Mouse (Mus musculus): ENCODE measurements around the gene Immt. TPM values are rescaled to one million over a fixed set of nuclear protein-coding genes. Genes with fewer than 3 reads are reported as not detected.
"Not testable (repeated sequence)": the region's sequence is repeated elsewhere in the genome, so short reads cannot be mapped to it uniquely, and the experiment has no call there.

Gene Immt
- total RNA-seq, 4 experiments from 2014 or later = 138 to 153 (median 143) TPM

- no peak for DNase-seq (ENCODE audit: low spot score in 2 of 2)
Measured at GRCm38 (mm10) chr6:71840597-71841290, 9.6 kb downstream of the Immt start.

- DNase-seq (ENCODE audit: low spot score in 2 of 2) = not testable (repeated sequence)
Measured at GRCm38 (mm10) chr6:71846906-71847305, 15.8 kb downstream of the Immt start.

GRCm38 (mm10) chr6:71867751-71868150 is 36.6 kb downstream of the Immt start:
- peak; percentile 26 to 32 for DNase-seq (ENCODE audit: low spot score in 2 of 2)

DNA sequence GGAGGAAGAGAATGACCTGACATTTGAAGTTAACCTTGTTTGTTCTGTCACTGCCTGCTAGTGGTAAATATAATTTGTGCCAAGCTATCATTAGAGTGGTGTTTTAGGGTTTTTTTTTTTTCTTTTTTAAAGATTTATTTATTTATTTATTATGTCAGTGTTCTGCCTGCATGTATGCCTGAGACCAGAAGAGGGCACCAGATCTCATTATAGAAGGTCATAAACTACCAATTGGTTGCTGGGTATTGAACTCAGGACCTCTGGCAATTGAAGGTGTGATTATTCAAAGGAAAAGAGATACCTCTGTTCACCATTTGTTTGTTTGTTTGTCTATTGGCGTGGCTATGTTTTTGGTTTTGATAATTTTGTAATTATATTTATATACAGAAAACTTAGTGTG is 37.7 kb downstream of the Immt start:
- DNase-seq (ENCODE audit: low spot score in 2 of 2) = no peak

- DNase-seq (ENCODE audit: low spot score in 2 of 2) = no peak
Measured at GRCm38 (mm10) chr6:71871396-71871795, 40.3 kb downstream of the Immt start.

DNA sequence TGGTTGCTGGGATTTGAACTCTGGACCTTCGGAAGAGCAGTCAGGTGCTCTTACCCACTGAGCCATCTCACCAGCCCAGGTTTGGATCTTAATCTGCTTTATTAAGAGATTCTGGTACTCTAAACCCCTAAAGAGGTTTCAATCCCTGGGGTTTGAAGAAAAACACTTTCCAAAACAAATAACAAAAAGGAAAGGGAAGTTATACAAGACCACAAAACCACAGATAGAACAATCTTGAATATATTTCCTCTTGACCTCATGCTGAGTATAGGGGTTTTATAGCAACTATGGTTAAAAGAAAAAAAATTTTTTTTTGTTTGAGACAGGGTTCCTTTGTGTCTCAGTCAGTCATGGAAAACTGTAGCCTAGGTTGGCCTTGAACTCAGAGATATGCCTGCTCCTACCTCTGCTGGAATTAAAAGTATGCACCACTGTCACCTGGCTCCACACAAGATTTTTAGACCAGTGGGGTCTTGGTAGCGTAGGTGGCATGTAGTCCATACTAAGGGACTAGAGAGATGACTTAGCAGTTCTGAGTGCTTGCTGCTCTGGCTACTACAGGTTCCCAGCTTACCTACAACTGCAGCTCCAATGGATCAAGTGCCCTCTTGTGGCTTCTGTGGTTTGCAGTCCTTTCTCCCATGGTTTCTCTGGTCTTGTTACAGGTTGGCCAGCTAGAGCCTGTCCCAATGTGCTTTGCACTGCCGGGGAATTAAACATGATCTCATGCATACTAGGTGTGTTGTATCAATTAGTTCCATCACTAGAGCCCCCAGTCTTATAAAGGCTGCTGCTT is 47.0 kb downstream of the Immt start:
- DNase-seq (ENCODE audit: low spot score in 2 of 2) = no peak

DNA sequence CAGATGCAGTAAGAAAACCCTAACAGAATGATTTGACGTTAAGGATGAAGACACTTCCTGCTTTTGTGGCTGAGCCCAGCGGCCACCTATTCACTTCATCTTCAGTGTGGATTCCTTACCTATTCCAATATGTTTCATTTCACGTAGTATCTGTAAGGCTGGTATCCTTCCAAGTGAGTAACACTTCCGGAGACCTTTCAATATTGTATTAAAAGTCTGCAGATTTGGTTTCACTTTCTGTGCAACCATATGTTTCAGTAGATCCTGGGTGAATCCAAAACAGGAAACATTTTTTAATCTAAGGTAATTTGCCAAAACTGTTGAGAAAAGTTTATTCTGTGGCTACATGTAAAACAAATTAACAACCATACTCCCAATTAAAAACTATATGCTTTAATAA is 62.1 kb downstream of the Immt start:
- no peak for DNase-seq (ENCODE audit: low spot score in 2 of 2)

GRCm38 (mm10) chr6:71907702-71908235 is 76.6 kb downstream of the Immt start:
- no peak for DNase-seq (ENCODE audit: low spot score in 2 of 2)

GRCm38 (mm10) chr6:71908481-71909381 is 77.6 kb downstream of the Immt start, which contains the start of the genes Ptcd3 and Polr1a:
Ptcd3 (minus strand) TSS chr6:71908750.
Polr1a (plus strand) TSS chr6:71909053.
- DNase-seq (ENCODE audit: low spot score in 2 of 2) = peak; percentile 87 to 90

GRCm38 (mm10) chr6:71909384-71909783 is 78.3 kb downstream of the Immt start:
- DNase-seq (ENCODE audit: low spot score in 2 of 2) = no peak

- DNase-seq (ENCODE audit: low spot score in 2 of 2) = no peak
Measured at GRCm38 (mm10) chr6:71909840-71910239, 78.7 kb downstream of the Immt start.

- DNase-seq (ENCODE audit: low spot score in 2 of 2) = no peak
Measured at GRCm38 (mm10) chr6:71911686-71912450, 80.7 kb downstream of the Immt start.

GRCm38 (mm10) chr6:71920752-71921151 is 89.6 kb downstream of the Immt start:
- DNase-seq (ENCODE audit: low spot score in 2 of 2) = no peak

DNA sequence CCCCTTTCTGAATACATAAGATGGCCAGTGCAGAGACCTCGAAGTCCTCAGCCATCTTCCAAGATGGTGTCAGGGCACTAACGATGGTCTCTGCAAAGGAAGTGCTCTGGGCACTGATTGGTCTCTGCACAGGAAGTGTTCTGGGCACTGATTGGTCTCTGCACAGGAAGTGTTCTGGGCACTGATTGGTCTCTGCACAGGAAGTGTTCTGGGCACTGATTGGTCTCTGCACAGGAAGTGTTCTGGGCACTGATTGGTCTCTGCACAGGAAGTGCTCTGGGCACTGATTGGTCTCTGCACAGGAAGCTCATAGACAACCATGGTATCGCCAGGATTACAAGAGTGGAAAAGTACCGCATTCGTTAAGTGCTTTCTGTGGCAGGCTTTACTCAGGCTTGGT is 94.1 kb downstream of the Immt start:
- not testable (repeated sequence) for DNase-seq (ENCODE audit: low spot score in 2 of 2)

Other genes starting within 250 kb of the Immt start
- gene Kdm3a, start 198.3 kb upstream of the Immt start, total RNA-seq (2022) = 10 to 100 TPM; 39.0 to 58.3 (median 49.8) TPM
- 10 to 100 TPM; 69.8 to 75.0 (median 72.7) TPM for gene Reep1, start 123.8 kb upstream of the Immt start, total RNA-seq (2022)
- 10 to 100 TPM; 26.5 to 37.6 (median 31.4) TPM for gene Mrpl35, start 4.4 kb upstream of the Immt start, total RNA-seq (2022)
- 10 to 100 TPM; 68.3 to 81.5 (median 73.6) TPM for gene Ptcd3, start 77.4 kb downstream of the Immt start, total RNA-seq (2022)
- gene Polr1a, start 77.7 kb downstream of the Immt start, total RNA-seq (2022) = 10 to 100 TPM; 31.5 to 41.4 (median 35.3) TPM

All from layer of hippocampus, adult 8-10 months (tissue).